Mouse (Mus musculus): Measurements from ENCODE around the gene Smco2.
"Not testable (repeated sequence)": the region's sequence is repeated elsewhere in the genome, so short reads cannot be mapped to it uniquely, and the experiment has no call there.

Smco2 gene

DNA sequence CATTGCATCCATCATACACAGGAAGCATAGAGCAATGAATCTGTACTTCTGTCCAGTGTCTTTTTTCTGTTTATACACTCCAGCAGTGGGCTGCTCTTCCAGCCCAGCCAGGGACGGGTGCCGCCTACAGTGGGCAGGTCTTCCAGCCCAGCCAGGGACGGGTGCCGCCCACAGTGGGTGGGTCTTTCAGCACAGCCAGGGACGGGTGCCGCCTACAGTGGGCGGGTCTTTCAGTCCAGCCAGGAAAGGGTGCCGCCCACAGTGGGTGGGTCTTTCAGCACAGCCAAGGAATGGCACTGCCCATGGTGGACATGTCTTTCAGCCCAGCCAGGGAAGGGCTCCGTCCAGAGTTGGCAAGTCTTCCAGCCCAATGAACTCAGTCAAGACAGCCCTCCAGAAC is 5.3 kb downstream of the Smco2 start:
- DNase-seq (ENCODE audit: inconsistent age in 2 of 2, low spot score in 1 of 2) = no peak

DNA sequence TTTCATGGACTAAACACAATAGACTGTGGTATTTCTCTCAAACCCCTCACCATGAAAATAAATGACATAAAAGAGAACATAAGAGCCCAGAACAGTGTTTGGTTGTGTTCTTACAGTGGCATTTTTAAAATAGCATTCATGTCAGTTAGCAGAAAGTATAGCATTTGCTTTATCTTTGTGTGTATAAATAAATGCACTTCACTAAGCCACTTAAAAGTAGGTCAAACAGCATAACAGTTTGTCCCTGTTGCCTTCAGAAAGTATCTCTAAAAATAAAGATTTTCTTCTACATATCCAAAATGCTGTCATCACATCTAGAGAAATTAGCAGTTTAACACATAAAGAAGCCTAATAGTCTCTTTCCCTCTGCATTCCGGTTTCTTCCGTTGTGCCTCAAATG is 7.5 kb downstream of the Smco2 start:
- DNase-seq (ENCODE audit: inconsistent age in 2 of 2, low spot score in 1 of 2) = no peak

DNA sequence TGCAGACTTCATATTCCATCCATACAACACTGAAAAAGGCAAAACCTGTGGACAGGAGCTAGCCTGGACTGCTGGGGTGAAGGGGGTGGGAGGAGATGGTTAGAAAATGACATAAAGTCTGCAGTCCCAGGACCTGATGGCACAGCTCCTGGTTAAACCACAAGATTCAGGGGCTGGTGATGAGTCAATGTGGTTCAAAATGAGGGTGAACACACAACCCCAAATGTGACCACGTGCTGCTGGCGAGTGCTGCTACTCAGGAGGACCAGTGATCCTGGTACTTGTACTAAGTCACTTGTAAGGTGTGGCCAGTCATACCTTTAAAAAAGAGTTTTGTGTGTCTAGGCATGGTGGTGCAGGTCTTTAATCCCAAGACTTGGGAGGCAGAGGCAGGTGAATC is 13.2 kb downstream of the Smco2 start:
- no peak for DNase-seq (ENCODE audit: inconsistent age in 2 of 2, low spot score in 1 of 2)

DNA sequence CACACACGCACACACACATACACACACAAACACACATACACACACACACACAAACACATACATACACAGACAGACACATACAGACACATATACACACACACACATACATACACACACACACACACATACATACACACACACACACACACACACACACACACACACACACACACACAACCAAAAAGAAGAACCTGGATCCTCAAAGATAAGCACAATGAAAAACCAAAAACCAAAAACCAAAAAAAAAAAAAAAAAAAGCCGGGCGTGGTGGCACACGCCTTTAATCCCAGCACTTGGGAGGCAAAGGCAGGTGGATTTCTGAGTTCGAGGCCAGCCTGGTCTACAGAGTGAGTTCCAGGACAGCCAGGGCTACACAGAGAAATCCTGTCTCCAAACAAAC is 14.5 kb downstream of the Smco2 start:
- DNase-seq (ENCODE audit: inconsistent age in 2 of 2, low spot score in 1 of 2) = not testable (repeated sequence)

DNA sequence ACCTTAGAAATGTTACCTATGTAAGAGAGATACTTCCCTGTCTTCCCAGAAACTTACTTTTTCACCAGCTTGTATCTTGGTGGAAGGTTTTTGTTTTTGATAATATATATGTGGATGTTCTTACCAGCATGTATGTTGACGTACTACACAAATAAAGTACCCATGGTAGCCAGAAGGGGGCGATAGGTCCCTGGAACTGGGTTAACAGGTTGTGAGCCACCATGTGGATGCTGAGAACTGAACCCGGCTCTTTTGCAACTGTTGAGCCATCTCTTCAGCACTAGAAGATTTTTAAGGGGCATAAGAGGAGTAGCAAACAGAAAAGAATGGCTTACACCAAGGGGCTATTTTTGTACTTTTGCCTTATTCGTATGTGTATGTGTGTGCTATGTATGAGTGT is 15.8 kb downstream of the Smco2 start:
- peak in 1 of 2 experiments; percentile 36 for DNase-seq (ENCODE audit: inconsistent age in 2 of 2, low spot score in 1 of 2)

DNA sequence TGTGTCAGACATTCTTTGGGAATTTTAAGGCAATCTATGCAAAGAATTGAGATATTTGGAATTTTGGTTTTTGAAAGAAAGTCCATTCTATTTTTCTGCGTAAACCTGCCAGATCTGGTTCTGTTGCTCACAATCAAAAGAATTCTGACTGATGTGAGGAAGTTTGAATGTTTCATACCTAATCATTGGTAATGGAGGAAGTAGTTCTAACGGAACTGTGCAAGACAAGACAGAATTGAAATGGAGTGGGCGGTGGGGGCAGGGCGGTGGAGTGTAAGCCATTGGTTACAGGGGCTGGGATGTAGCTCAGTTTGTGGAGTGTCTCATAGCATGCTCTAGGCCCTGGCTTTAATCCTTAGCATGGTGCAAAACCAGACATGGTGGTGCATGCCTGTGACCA is 22.1 kb downstream of the Smco2 start:
- no peak for DNase-seq (ENCODE audit: inconsistent age in 2 of 2, low spot score in 1 of 2)

DNA sequence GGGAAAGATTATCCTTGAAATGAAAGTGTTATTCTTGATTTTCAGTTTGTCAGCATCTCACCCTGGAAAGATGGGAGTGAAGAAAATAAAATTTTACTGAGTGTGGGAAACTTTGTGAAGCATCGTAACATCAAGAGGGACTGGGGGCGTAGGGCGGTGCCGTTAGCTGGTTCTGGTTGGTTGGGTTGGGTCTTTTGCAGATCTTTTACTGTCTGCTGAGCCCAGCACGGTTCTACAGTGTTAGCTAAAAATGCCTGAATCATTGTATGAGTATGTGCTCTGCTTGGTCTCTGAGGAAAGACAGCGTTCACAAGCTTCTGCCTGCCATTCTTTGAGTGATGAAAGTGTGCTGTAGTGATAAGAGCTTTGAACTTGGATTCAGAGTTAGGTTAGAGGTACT is 24.5 kb downstream of the Smco2 start:
- DNase-seq (ENCODE audit: inconsistent age in 2 of 2, low spot score in 1 of 2) = no peak

DNA sequence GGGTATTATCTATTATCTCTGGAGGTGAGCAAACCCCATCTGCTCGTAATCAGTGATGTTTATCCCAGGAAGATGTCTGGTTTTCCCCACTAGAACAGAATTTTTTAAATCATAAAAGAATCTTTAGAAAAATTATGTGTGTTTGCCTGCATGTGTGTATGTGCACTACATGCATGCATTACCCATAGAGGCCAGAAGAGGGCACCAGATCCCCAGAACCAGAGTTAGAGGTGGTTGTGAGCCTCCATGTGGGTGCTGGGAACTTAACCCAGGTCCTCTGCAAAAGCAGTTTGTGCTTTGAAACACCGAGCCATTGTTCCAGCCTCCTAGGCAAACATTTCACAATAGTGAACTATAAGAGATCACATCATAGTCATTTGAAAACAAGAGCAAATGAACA is 26.9 kb downstream of the Smco2 start:
- no peak for DNase-seq (ENCODE audit: inconsistent age in 2 of 2, low spot score in 1 of 2)

DNA sequence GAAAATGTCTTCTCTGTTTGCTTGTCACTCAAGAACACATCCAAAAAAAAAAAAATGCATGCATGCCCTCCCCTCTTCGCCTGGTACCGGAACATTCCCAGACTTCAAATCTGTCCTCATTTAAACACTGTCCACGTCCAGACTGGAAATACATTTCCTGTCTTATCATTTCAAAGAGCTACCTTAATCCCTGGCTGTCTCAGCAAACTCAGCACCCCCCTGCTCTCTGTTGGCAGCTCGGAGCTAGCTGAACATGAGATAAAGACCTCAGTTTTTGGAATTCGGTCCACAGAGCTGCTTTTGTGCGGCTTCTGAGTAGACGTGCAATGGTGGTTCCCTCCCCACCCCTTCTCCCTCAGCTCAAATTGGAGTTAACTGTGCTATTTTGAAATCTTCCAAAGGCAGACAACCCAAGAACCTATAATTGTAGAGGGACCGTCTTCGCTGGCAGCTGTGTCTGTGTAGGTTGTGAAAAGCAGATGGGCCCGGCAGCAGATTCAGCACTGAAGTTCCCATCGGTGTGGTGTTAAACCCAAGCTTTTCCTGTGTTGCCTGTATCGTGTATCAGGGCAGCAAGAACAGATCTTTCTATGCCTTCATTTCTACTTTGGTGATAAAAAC is 27.6 kb downstream of the Smco2 start:
- DNase-seq (ENCODE audit: inconsistent age in 2 of 2, low spot score in 1 of 2) = no peak

DNA sequence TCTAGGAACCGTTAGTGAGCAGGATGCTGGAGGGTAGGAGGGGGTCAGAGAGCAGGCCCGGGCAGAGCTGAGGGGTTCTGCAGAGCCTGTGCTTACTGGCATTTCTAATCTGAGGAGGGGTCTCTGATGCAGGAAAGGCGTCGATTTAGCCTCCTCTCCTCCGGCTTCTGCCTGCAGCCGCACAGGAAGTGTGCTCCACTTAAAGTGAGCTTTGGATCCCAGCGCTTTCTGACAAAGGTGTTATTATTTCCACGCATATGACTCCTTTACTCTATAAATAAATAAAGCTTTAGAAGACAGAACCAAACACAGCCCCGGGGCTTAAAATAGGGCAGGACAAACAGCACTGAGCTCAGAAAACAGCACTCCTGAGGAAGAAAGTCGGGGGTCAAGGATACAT is 29.0 kb downstream of the Smco2 start:
- no peak for DNase-seq (ENCODE audit: inconsistent age in 2 of 2, low spot score in 1 of 2)

DNA sequence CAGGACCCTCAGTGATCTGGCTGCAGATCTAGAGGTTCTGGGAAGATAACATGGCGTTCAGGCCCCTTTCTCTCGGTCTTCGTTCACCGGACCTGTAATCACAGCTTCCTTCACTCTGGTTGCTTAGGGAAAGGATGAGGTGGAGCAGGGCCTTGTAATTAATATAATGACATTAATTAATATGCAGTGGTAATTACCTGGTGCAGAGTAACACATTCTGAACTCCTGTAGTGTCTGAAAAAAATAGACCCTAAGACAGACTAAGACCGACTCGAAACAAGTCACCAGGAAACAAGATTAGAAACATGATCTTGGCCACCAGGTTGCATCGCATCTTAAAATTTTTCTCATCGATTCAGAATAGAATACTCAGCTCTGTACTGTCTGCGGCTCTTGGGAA is 30.0 kb downstream of the Smco2 start:
- no peak for DNase-seq (ENCODE audit: inconsistent age in 2 of 2, low spot score in 1 of 2)

DNA sequence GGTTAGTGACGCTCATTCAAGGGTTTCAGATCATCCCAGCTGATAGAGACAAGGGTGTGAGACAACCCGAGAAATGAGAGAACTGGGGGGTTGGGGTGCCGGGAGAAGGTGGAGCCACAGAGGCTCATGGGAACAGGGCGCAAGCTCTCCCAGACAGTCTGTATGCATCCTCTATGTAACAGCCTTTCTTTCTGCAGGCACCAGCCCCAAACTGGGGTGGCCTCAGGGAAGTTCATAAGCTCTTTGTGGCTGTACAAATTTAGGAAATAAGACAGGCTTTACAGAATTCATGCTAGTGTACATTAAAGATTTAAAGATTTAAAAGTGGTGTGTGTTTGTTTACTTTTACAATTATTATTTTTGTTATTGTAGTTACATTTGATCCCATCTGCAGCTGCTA is 30.4 kb downstream of the Smco2 start:
- DNase-seq (ENCODE audit: inconsistent age in 2 of 2, low spot score in 1 of 2) = no peak

DNA sequence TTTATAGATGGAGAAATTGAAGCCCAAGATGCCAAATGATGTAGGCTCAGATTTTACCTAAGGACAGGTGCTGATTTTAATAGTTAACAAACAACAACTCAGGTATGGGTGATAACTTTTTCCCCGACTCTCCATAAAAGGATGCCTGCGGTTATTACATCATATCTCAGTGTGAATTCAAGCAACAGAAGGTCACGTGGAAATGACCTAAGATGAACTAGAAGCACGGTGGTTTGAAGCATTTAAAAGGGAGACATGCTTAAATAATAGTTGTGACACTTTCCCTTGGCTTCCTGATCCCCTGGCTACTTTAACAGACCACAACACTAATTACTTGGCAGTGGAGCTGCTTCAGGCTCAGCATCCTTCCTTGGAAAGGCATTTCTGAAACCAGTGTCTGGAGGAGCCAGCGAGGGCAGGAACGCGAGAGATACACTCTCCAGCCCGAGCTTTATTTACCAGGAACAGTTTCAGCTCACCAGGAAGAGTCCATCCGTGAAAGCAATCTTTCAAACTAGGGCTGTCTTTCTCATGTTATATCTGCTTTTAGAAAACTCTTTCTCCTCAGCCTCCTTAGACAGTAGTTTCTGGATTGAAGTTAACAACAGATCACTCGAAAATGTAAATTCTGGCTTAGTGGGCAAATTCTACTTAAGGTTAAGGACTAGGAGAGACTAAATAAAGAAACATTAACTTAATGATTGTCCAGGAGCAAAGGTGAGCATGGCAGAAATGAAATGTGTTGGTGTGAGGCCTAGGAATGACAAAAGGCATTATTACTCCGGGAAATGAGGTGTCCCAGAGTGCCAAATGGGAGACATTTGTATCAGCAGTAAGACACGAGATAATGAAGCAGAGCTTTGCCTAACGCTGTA is 32.2 kb downstream of the Smco2 start:
- no peak for DNase-seq (ENCODE audit: inconsistent age in 2 of 2, low spot score in 1 of 2)

DNA sequence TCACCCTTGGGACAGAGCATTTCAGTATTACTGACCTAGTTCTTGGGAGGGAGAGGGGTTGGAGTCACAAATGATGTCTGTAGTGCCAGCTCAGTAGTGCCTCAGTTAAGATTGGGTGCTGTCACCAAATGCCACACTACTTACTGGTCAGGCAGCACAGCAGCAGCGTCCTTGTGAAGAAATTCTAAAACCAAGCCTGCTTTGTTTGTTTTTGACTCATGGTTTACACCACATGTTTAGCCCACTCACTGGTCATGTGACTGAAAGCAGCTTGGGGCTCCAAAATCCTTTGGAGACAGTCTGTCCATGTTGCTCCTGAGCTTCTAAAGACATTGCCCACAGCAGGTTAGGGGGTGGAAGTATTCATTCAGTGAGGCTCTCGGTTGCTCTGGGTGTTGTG is 33.5 kb downstream of the Smco2 start:
- peak in 1 of 2 experiments; percentile 71 for DNase-seq (ENCODE audit: inconsistent age in 2 of 2, low spot score in 1 of 2)

DNA sequence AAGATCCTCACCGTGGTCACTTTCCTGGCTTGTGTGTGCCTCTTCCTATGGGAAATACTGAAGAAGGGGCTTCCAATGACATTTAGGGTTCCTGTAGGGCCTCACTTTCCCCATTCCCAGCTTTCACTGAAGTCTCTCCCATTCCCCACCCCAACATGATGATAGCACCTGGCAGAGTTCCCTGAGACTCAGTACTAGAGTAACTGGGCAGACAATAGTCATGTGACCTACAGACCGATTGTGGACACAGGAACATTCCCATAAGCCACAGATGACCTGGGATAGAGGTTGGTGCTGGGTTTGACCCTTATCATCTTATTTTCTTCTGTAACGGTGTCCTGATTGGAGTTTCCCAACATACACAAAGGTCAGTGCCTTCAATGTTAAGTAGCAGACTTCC is 34.3 kb downstream of the Smco2 start:
- no peak for DNase-seq (ENCODE audit: inconsistent age in 2 of 2, low spot score in 1 of 2)

DNA sequence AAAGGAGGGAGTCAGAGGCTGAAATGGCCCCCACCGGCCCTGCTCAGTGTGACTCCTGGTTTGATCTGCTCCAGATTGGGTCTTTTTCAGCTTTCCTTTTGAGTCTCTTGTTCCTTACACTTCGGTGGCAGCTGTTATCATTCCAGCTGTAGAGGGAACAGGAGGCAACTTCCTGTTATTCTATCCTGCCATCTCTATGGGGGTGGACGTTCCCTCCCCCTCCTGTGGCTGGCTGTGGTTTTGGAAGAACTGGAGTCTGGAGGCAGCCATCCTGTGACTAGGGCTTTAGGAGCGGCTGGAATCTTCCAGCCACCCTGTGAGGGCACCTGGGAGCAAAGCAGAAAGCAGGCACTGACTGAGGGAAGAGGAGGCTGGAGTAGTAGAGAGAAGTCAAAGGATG is 34.9 kb downstream of the Smco2 start:
- no peak for DNase-seq (ENCODE audit: inconsistent age in 2 of 2, low spot score in 1 of 2)

DNA sequence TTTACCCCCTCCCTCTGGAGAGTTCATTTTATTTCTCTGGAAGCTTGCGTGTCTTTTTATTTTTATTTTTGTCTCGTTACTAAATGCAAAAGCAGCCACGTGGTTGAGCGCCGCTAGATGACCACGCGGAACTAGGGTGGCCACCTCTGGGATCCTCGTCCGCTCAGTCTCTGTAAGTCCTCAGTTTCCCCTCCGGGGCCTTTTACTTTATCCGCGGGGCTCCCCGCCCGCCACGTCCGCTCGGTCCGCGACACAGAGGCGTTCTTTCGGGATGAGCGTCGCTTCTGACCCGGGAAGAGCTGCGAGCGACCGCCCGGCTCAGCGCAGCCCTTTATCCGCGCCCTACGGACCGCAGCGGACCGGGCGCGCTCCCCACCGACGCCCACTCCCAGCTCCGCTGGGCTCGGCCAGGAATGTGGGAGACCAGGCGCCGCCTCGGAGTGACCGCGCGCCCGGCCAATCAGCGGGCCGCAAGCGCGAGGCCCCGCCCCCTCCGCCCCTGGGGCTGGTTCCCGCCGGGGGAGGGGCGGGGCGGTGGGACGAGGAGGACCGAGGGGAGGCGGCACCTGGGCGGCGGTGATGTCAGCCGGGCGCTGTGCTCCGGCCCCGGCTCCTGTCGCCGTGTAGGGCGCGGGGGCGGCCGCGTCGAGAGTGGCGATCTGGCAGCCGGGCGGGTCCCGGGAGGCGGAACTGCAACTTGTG is 38.2 kb downstream of the Smco2 start, which contains the start of gene Ppfibp1:
Gene Ppfibp1 (plus strand): TSS at position 530 of the 702 bp plus-strand sequence.
- DNase-seq (ENCODE audit: inconsistent age in 2 of 2, low spot score in 1 of 2) = peak; percentile 97 to 98

DNA sequence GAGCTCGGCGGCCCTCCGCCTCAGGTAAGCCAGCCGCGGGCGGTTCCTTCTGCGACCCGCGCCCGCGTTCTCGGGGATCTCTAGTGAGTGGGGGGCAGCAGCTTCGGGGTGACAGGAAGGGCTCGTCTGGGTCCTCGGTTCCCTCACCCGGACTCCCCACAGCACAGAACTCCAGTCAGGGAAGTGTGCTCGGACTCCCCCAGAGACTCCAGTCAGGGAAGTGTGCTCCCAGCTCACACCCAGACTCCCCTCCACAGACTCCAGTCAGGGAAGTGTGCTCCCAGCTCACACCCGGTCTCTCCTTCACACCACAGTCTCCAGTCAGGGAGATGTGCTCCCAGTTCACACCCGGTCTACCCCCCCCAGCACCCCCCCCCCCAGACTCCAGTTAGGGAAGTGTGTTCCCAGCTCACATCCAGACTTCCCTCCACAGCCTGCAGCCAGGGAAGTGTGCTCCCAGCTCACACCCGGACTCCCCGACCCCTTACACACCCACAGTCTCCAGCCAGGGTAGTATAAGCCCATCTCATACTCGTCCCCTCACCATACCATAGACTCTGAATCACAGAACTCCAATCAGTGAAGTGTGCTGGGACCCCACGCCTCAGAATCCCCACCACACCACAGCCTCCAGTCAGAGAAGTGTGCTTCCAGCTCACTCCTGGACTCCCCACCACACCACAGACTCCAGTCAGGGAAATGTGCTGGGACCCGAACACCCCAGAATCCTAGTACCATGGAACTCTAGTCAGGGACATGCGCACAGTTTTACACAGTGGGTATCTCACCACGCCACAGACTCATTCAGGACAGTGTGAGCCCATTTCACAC is 39.0 kb downstream of the Smco2 start:
- peak in 1 of 2 experiments; percentile 72 for DNase-seq (ENCODE audit: inconsistent age in 2 of 2, low spot score in 1 of 2)

DNA sequence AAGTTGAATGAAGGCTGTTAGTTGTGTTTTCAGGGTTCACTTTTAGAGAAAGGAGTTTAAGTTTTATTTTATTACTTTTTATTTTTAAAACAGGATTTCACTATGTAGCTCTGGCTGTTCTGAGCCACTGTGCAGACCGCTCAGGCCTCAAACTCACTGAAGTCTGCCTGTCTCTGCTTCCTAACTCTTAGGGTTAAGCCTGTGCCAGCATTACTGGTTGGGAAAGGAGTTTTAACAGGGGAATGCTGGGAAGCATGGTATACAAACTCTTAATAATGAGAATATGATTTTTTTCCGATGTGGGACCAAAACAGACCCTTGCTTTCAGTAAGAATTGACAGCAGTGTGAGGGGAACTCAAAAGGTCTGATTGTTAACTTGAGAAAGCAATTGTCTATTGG is 40.3 kb downstream of the Smco2 start:
- DNase-seq (ENCODE audit: inconsistent age in 2 of 2, low spot score in 1 of 2) = peak in 1 of 2 experiments; percentile 53

DNA sequence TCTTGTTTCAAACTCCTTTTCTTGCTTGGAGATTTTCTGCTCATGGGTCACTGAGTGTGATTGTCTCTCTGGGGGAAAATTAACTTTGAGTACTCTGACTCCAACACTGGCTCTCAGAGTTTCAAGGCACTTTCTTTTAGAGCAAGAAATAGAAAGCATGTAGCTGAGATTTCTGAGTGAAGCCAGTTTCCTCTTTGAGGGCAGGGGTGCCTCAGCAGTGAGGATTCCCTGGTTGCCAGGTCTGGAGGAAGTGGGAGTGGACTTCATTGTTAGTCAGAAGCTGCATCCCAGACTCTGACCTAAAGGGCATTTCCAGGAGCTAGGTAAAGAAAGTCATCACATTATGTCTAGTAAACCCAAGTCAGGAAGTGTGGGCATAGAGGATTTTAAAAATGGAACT is 40.7 kb downstream of the Smco2 start:
- peak in 1 of 2 experiments; percentile 69 for DNase-seq (ENCODE audit: inconsistent age in 2 of 2, low spot score in 1 of 2)

DNA sequence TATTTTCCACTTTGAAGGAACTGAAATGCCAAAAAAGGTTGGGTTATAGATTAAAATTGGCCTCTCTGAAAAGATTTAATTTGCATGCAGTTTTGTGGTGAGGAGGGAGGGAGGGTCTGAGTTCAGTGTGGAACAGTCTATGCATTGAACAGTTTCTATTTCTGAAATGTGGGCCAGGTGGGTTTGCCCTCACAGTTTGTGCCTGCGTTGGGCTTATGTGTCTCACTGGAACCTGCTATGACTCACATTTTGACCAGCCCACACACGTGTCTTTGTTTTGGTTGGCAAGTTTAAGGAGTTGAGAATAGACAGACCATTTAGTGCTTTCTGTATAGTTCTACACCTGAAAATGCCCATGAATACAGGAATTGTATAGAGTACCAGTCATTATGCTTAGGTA is 44.0 kb downstream of the Smco2 start:
- peak in 1 of 2 experiments; percentile 55 for DNase-seq (ENCODE audit: inconsistent age in 2 of 2, low spot score in 1 of 2)
